Mouse (Mus musculus): Measurements from ENCODE around the gene Klf16.

DNA sequence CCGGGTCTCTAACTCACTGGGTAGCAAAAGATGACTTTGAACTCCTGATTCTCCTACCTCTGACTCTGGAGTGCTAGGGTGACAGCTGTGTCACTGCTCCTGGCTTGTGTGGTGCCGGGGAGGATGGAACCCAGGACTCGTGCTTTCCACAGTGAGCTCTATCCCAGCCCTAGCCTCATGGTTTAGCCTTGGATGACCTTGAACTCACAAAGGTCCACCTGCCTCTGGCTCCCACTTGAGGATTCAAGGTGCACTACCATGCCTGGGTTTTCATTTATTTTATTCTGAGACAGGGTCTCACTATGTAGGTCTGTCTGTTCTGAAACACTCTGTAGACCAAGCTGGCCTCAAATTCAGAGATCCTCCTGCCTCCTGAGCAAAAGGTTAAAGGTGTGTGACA lies 36.7 kb upstream of the Klf16 start:
- no peak for TF ChIP-seq FLI1 (IDR thresholded peaks at IDR 0.05; ENCODE audit: low read length)
- no peak for TF ChIP-seq GATA1 (IDR thresholded peaks at IDR 0.05; ENCODE audit: borderline replicate concordance, low read length)

Data from megakaryocyte, embryonic 14.5 days (primary cell).